Mouse (Mus musculus) limb, embryonic 11.5 days (tissue): ENCODE data around the gene Apol9a. TPM values are rescaled to one million over a fixed set of nuclear protein-coding genes. Genes with fewer than 3 reads are reported as not detected.

ENCODE experiments used
- polyA plus RNA-seq: library from polyadenylated mRNA; unstranded; fragments of >200 nt; fragmentation: Nextera tagmentation; extraction: Ambion mirVana; gene quantifications from 2 replicates; pipeline ENCODE4 v1.2.1, GENCODE M21; 2014

Apol9a gene
- polyA plus RNA-seq, 1 experiment from 2014 or later: not detected

Other genes starting within 250 kb of the Apol9a start
- 71.5 and 74.2 TPM in 2 replicates for gene Rbfox2, start 104.1 kb downstream of the Apol9a start, polyA plus RNA-seq
- not detected in 2 replicates for gene Apol7a, start 12.0 kb downstream of the Apol9a start, polyA plus RNA-seq
- not detected in 2 replicates for gene Apol7b, start 36.4 kb upstream of the Apol9a start, polyA plus RNA-seq
- gene Apol10a, start 65.9 kb upstream of the Apol9a start, polyA plus RNA-seq: not detected in 2 replicates
- gene Apol11a, start 97.1 kb upstream of the Apol9a start, polyA plus RNA-seq: not detected in 2 replicates
- not detected in 2 replicates for gene Apol7c, start 122.2 kb upstream of the Apol9a start, polyA plus RNA-seq
- gene 1700025B11Rik, start 150.8 kb upstream of the Apol9a start, polyA plus RNA-seq: not detected in 2 replicates
- 0.08 TPM in 1 of 2 replicates, not detected in the other for gene Apol10b, start 185.0 kb upstream of the Apol9a start, polyA plus RNA-seq
- gene Gm36245, start 188.1 kb upstream of the Apol9a start, polyA plus RNA-seq: not detected in 2 replicates
- 0.16 TPM in 1 of 2 replicates, not detected in the other for gene Apol11b, start 232.2 kb upstream of the Apol9a start, polyA plus RNA-seq